Mouse (Mus musculus) CH12.LX (cell line): Measurements from ENCODE around the gene C1qc.

ENCODE experiments used
- CTCF ChIP-seq, 2 experiments: IDR thresholded peaks in 1 of 2; conservative IDR thresholded peaks in 1 of 2; 2 replicates each; pipeline ENCODE4 v1.5.1; 2011 to 2012; ENCODE audit warnings: low read depth in 2 of 2, low read length in 2 of 2, improper control_type of control experiment in 1 of 2, inconsistent platforms in 1 of 2, mild to moderate bottlenecking in 1 of 2, moderate library complexity in 1 of 2
- HCFC1 ChIP-seq: IDR thresholded peaks from 2 replicates; pipeline ENCODE4 v1.6.1; 2012; ENCODE audit warnings: low read depth, mild to moderate bottlenecking, inconsistent platforms, low read length, improper control_type of control experiment
- POLR2A ChIP-seq: IDR thresholded peaks from 2 replicates; pipeline ENCODE4 v1.6.1; 2011; ENCODE audit warnings: low read depth, mild to moderate bottlenecking, improper control_type of control experiment, low read length

DNA sequence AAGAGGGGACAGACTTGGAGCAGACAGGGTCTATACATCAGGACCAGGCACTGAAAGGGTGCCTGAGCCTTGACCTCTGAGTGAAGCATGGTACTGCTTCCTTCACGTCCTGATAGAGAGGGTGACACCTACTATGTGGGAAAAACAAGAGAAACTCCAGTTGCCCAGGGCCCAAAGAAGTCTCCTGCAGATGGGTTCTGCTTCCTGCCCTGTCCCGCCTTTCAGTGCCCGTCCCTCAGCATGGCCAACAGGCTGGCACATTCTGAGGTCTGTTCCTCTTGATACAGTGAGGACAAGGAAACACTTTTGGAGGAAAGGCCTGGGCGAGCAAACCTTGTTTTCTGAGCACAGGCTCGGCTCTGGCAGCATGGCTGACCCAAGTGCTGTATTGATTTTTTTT is 5.2 kb downstream of the C1qc start:
- TF ChIP-seq HCFC1 (no peak), POLR2A (no peak), CTCF (conservative IDR thresholded peaks at IDR 0.05 in 1 of 2, IDR thresholded peaks at IDR 0.05 in 1 of 2; ENCODE audit: low read depth in 2 of 2, low read length in 2 of 2) (no peak)
